Mouse (Mus musculus): ENCODE results near the gene Sfmbt1.

DNA sequence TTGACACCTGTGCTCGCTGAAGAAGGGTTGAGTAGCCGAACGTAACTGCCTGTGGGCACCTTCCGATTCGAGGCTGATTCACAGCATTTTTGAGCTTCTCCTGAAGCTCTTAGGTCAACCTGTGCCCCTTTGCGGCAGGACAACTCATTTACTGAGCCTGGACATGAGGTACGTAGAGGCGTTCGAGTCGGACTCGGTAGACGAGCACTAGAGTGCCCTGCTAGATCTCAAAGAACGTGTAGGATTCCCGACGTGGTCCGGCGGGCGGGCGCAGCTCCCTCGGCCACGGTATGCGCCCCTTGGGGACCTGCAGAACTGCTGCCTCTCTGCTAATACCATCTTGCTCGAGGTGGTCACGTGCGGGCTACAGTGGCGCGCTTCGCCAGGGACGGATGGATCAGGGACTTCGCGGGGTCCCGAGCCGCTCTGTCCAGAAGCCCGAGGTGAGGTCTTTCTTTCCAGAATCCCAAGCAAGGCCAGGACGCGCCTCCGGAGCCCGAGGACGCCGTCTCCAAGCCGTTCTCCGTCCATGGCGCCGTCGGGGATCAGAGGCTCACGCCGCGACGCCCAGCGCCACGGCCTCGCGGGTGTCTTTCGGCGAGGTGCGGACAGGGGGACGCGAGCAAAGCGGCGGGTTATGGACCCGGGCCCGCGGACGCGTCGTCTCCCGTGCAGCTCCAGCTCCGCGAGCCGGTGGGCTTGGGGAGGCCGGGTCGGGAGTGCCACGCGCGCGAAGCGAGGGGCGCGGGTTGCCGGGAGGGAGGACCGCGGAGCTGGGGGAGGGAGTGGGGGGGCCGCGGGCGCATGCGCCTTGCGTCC, at the start of gene Sfmbt1:
- TF ChIP-seq POLR2A (IDR thresholded peaks at IDR 0.05; ENCODE audit: borderline replicate concordance, low read depth, low read length) (no peak), CTCF (IDR thresholded peaks at IDR 0.05; ENCODE audit: low read depth, low read length) (no peak)
